Mouse (Mus musculus) kidney, postnatal 0 days (tissue): Measurements from ENCODE around the gene Rnf26. TPM values are rescaled to one million over a fixed set of nuclear protein-coding genes. Genes with fewer than 3 reads are reported as not detected.

Source experiments
- ATAC-seq: fragments of 200-750 bp; cut with Nextera tagmentation; replicated peaks from 2 replicates; pipeline ENCODE4 v1.8.0; 2017; ENCODE audit warnings: low read depth, moderate number of reproducible peaks, moderate TSS enrichment, moderate library complexity; ENCODE audit not compliant: low FRiP score
- DNase-seq: peaks from one replicate; pipeline ENCODE4 v3.0.0-alpha.2; 2016; ENCODE audit warnings: low spot score
- H3K27ac ChIP-seq: fragments of 300-500 bp; sonication (generic); 2 replicates; pipeline ENCODE4 v1.5.1; 2014; ENCODE audit warnings: mild to moderate bottlenecking
- H3K27me3 ChIP-seq: fragments of 300-500 bp; sonication (generic); 2 replicates; pipeline ENCODE4 v1.6.1; 2014; ENCODE audit warnings: low read length, mixed read lengths; ENCODE audit not compliant: insufficient read depth
- H3K36me3 ChIP-seq: fragments of 300-500 bp; sonication (generic); 2 replicates; pipeline ENCODE4 v1.6.1; 2014; ENCODE audit warnings: low read length, mixed read lengths; ENCODE audit not compliant: insufficient read depth
- H3K4me1 ChIP-seq: fragments of 300-500 bp; sonication (generic); replicated peaks from 2 replicates; pipeline ENCODE4 v1.6.1; 2014; ENCODE audit warnings: antibody characterized with exemption, low read length, mixed read lengths; ENCODE audit not compliant: insufficient read depth
- H3K4me2 ChIP-seq: fragments of 300-500 bp; sonication (generic); 2 replicates; pipeline ENCODE4 v1.6.1; 2014; ENCODE audit warnings: mild to moderate bottlenecking, low read length, moderate library complexity, mixed read lengths
- H3K4me3 ChIP-seq: fragments of 300-500 bp; sonication (generic); replicated peaks from 2 replicates; pipeline ENCODE4 v1.5.1; 2014; ENCODE audit warnings: low read depth, low read length
- H3K9ac ChIP-seq: fragments of 300-500 bp; sonication (generic); 2 replicates; pipeline ENCODE4 v1.6.1; 2014; ENCODE audit warnings: low read depth, low read length
- H3K9me3 ChIP-seq: fragments of 300-500 bp; sonication (generic); replicated peaks from 2 replicates; pipeline ENCODE4 v1.6.1; 2016; ENCODE audit warnings: low read length, inconsistent platforms, mixed read lengths
- CTCF ChIP-seq: IDR thresholded peaks from 2 replicates; pipeline ENCODE4 v1.5.1; 2016; ENCODE audit warnings: antibody characterized with exemption, low read depth, mild to moderate bottlenecking, moderate library complexity
- WGBS: fragments of 180-500 bp; shearing (Covaris S2); extraction: QIAGEN DNeasy Blood & Tissue Kit; methylation state at CpG from one replicate; pipeline ENCODE4 v1.1.7; 2014; 5-methylcytosine and 5-hydroxymethylcytosine counted together
- polyA plus RNA-seq: library from polyadenylated mRNA; unstranded; fragments of >200 nt; fragmentation: Nextera tagmentation; extraction: Ambion mirVana; gene quantifications from 2 replicates; pipeline ENCODE4 v1.2.1, GENCODE M21; 2015

Gene Rnf26
- 46.6 and 49.7 TPM in 2 replicates for polyA plus RNA-seq

DNA sequence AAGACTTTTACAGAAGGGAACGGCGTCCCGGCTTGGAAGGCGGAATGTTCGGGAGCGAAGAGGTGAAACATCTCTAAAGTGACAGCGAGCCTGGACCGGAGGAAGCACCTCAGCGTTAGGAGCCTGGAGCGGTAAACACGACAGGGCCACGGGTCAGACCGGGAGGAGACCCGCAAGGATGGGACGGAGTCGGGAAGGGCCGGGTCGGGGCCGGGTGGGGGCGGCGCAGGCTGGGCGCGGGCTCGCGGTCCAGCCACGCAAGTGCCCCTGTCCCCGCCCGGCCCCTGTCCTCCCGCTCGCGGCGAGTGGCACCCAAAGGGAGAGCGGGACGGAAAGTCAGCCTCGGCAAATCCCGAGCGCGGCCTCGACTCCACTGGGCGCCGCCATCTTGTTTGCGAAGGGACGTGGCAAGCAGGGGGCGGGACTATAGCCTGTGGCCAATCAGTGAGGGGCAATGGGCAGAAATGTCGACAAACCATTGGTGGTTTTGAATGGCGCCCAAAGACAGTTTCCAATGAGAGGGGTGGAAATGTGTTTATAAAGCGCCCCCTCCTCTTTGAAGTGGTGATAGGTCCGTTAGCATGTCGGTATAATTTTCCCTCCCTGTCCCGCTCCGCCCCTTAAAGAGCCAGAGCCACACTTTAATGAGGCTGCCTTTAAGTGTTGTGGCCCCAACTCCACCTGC lies at the start of gene Rnf26, which contains the start of gene Gm49380:
Gene Rnf26 (minus strand): TSS at position 413 of the 685 bp plus-strand sequence.
Gene Gm49380 (minus strand): TSS at position 396 of the 685 bp plus-strand sequence.
- H3K27ac ChIP-seq = no peak within 1 kb of the TSS
- peaks cover 23% of the 10 kb centered on the region for H3K4me1 ChIP-seq
- no peak for TF ChIP-seq CTCF
- H3K4me3 ChIP-seq = peak within 1 kb of the TSS; percentile 62
- H3K9me3 ChIP-seq = no peaks in the 10 kb centered on the region
- H3K27me3 ChIP-seq = no peaks in the 10 kb centered on the region
- H3K36me3 ChIP-seq = no peaks in the 10 kb centered on the region
- H3K4me2 ChIP-seq = peak within 1 kb of the TSS; percentile 54
- peak within 1 kb of the TSS; percentile 74 for H3K9ac ChIP-seq
- DNase-seq (peak; percentile 100), ATAC-seq (peak; percentile 94)
- WGBS = under 1% methylated on average over 50 of the region's 51 CpGs

DNA sequence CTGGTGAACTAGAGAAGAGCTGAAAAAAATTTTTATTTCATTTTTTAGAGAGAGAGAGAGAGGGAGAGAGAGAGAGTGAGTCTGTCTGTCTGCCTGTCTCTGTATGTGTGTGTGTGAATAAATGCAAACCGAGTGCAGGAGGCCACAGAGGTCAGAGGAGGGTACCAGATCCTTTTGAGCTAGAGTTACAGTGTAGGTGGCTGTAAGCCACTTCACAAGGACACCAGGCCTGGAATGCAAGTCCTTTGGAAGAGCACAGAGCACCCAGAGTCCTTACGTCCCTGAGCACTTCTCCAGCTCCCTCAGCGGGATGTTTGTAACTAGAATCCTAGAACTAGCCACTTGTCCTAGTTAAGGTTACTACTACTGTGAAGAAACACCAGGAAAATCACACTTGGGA lies 46.6 kb upstream of the Rnf26 start:
- H3K9ac ChIP-seq = no peak overlapping the region
- H3K4me3 ChIP-seq = no peak overlapping the region
- WGBS = 74% methylated on average over 3 of the region's 3 CpGs
- no peak overlapping the region for H3K4me2 ChIP-seq
- ATAC-seq (no peak), DNase-seq (no peak)
- H3K9me3 ChIP-seq = no peaks in the 10 kb centered on the region
- no peaks in the 10 kb centered on the region for H3K27me3 ChIP-seq
- H3K27ac ChIP-seq = no peak overlapping the region
- peaks cover 53% of the 10 kb centered on the region for H3K36me3 ChIP-seq
- no peak for TF ChIP-seq CTCF
- H3K4me1 ChIP-seq = no peaks in the 10 kb centered on the region

DNA sequence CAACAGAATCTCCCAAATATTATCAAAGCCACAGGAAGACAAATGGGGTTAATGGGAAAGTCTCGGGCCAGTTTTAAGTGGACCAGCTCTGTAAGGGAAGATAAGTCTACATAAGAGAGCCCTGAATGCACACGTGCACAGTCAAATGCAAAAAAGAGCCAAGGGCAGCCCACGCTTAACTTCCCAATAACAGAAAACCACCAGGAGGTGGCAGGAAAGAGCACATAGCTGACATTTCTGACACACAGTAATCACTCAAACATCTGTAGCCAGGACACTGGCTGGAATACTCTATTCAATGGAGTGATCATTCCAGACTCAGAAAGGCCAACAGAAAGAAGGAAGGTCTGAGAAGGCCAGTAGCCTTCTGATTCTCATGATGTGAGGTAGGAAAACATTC lies 34.0 kb upstream of the Rnf26 start:
- Histone ChIP-seq H3K27me3 (no peaks in the 10 kb centered on the region), H3K4me1 (no peaks in the 10 kb centered on the region), H3K36me3 (0 out of 2 replicates have a peak, but pooled peaks cover 14% of the 10 kb centered on the region), H3K4me3 (no peak overlapping the region), H3K4me2 (no peak overlapping the region), H3K9ac (no peak overlapping the region), H3K9me3 (no peaks in the 10 kb centered on the region), H3K27ac (no peak overlapping the region)
- DNase-seq = peak; percentile 28
- TF ChIP-seq CTCF = peak; percentile 62
- WGBS = 66% methylated on average over 3 of the region's 3 CpGs
- no peak for ATAC-seq

DNA sequence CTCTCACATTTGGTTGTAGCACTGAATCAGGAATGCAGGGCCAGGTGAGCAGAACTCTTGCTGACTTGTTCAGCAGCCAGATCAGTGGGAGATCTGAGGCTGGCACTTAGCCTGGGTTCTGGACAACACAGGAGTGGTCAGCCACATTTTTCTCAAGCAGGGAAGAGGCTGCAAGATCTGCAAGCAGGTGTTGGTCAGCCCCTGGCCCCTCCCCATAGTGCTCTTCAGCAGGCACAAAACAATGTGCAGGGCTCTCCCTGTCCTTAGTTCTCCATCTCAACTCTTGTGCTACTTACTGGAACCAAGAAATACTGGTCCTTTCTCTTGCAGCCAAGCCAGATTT lies 31.4 kb upstream of the Rnf26 start:
- H3K27ac ChIP-seq = 0 out of 2 replicates have a peak overlapping the region, but pooled peaks have one; percentile 25
- 0 out of 2 replicates have a peak, but pooled peaks cover 28% of the 10 kb centered on the region for H3K36me3 ChIP-seq
- no peaks in the 10 kb centered on the region for H3K4me1 ChIP-seq
- DNase-seq = no peak
- no peaks in the 10 kb centered on the region for H3K27me3 ChIP-seq
- H3K4me2 ChIP-seq = no peak overlapping the region
- H3K9ac ChIP-seq = 0 out of 2 replicates have a peak overlapping the region, but pooled peaks have one; percentile 8
- no peak for TF ChIP-seq CTCF
- ATAC-seq = no peak; the same call in 1 of the 2 replicates
- no peaks in the 10 kb centered on the region for H3K9me3 ChIP-seq
- H3K4me3 ChIP-seq = no peak overlapping the region

DNA sequence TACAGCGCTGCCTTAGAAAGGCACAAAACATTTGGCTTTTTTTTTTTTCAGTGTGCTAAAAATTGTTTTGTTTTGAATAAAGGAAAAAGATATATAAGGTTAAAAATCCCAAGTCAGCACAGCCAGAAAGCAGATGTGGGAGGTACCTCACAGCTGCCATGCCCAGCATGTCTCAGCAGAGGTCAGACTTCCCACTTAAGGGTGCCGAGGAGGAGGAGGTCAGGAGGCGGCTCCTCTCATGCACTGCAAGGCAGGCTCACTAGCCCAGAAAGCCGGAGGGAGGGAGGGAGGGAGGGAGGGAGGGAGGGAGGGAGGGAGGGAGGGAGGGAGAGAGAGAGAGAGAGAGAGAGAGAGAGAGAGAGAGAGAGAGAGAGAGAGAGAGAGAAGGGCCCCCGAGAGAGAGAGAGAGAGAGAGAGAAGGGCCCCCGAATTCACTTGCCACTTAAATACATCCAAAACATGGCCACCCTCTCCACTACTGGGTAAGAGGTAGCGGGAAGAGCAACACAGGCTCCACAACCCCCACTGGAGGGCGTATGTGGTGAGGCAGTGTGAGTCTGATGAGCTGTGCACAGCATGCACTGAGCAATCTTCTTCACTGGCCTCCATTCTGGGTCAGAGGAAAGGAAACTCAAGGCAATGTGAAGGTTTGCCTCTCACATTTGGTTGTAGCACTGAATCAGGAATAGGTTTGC lies 30.9 kb upstream of the Rnf26 start:
- no peaks in the 10 kb centered on the region for H3K4me1 ChIP-seq
- ATAC-seq (peak; percentile 81), DNase-seq (peak; percentile 81)
- H3K36me3 ChIP-seq = 0 out of 2 replicates have a peak, but pooled peaks cover 33% of the 10 kb centered on the region
- H3K9me3 ChIP-seq = no peaks in the 10 kb centered on the region
- no peaks in the 10 kb centered on the region for H3K27me3 ChIP-seq
- no peak overlapping the region for H3K4me2 ChIP-seq
- H3K9ac ChIP-seq = 0 out of 2 replicates have a peak overlapping the region, but pooled peaks have one; percentile 8
- WGBS = 29% methylated on average over 7 of the region's 8 CpGs
- 0 out of 2 replicates have a peak overlapping the region, but pooled peaks have one; percentile 42 for H3K27ac ChIP-seq
- peak; percentile 42 for TF ChIP-seq CTCF
- no peak overlapping the region for H3K4me3 ChIP-seq

DNA sequence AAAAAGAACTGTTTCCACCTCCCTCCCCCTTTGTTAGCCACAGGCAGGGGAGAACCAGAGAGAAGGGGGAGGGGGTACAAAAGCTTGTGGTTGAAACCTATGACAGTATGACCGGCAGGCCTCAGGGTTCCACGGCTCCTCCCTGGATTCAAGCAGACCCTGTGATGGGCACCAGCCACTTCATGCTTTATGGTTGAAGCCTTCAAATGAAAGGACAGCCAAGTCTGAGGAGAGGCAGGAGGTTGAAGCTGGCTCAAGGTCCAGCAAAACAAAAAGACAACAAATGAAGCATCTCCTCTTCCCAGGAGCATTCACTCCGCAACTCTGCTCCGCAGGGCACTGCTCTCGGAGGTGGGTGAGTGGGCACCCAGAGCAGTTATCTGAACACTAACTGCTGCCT lies 30.1 kb upstream of the Rnf26 start:
- ATAC-seq (no peak), DNase-seq (no peak)
- Histone ChIP-seq H3K9ac (no peak overlapping the region), H3K36me3 (0 out of 2 replicates have a peak, but pooled peaks cover 35% of the 10 kb centered on the region), H3K9me3 (no peaks in the 10 kb centered on the region), H3K4me2 (no peak overlapping the region), H3K4me1 (no peaks in the 10 kb centered on the region), H3K4me3 (no peak overlapping the region), H3K27ac (peak overlapping the region; percentile 42; the same call in 1 of the 2 replicates), H3K27me3 (no peaks in the 10 kb centered on the region)
- TF ChIP-seq CTCF = no peak
- 69% methylated on average over 5 of the region's 5 CpGs for WGBS
